Mouse (Mus musculus) small intestine, adult 2 months (tissue): ENCODE results near the gene Il16. TPM values are rescaled to one million over a fixed set of nuclear protein-coding genes. Genes with fewer than 3 reads are reported as not detected.

Experiments
- H3K27ac ChIP-seq: fragments of 200-500 bp; 2 replicates; pipeline ENCODE4 v1.5.1; 2012; ENCODE audit warnings: low read depth, low read length, control low read depth, inconsistent platforms; ENCODE audit not compliant: insufficient read depth
- H3K27me3 ChIP-seq: fragments of 200-500 bp; 2 replicates; pipeline ENCODE4 v1.6.1; 2012; ENCODE audit warnings: mild to moderate bottlenecking, moderate library complexity, low read length, inconsistent platforms; ENCODE audit not compliant: control insufficient read depth, insufficient read depth
- H3K36me3 ChIP-seq: fragments of 200-500 bp; 2 replicates; pipeline ENCODE4 v1.6.1; 2012; ENCODE audit warnings: mild to moderate bottlenecking, low read length, control low read depth, inconsistent platforms; ENCODE audit not compliant: control insufficient read depth, insufficient read depth
- H3K4me1 ChIP-seq: fragments of 200-500 bp; 2 replicates; pipeline ENCODE4 v1.6.1; 2012; ENCODE audit warnings: low read length, inconsistent platforms, mixed read lengths; ENCODE audit not compliant: control insufficient read depth, insufficient read depth, insufficient read length
- H3K4me3 ChIP-seq: fragments of 200-500 bp; 2 replicates; pipeline ENCODE4 v1.5.1; 2012; ENCODE audit warnings: low read depth, mild to moderate bottlenecking, control low read depth, inconsistent platforms, low read length, moderate library complexity
- CTCF ChIP-seq: fragments of 200-500 bp; IDR thresholded peaks from 2 replicates; pipeline ENCODE4 v1.5.1; 2012; ENCODE audit warnings: low read depth, mild to moderate bottlenecking, control low read depth, inconsistent platforms, low read length, moderate library complexity, mixed read lengths; ENCODE audit not compliant: insufficient replicate concordance, insufficient read length; ENCODE audit errors: extremely low read depth
- POLR2A ChIP-seq: fragments of 200-500 bp; IDR thresholded peaks from 2 replicates; pipeline ENCODE4 v1.6.1; 2012; ENCODE audit warnings: low read depth, mild to moderate bottlenecking, control low read depth, inconsistent platforms, low read length, moderate library complexity
- WGBS: fragments of 180-500 bp; shearing (Covaris S2); methylation state at CpG from one replicate; pipeline ENCODE4 v1.1.7; 2018; 5-methylcytosine and 5-hydroxymethylcytosine counted together
- polyA plus RNA-seq: library from polyadenylated mRNA; depleted of rRNA; stranded (reverse); fragments of >200 nt; gene quantifications from 2 replicates; pipeline ENCODE4 v1.2.3, GENCODE M21; 2012

Gene Il16
- polyA plus RNA-seq, 1 experiment: 6.3 TPM

- TF ChIP-seq CTCF (no peak), POLR2A (peak; percentile 69)
- peaks cover 9% of the 10 kb centered on the region for H3K4me1 ChIP-seq
- 67% methylated on average over 5 of the region's 5 CpGs for WGBS
- no peaks in the 10 kb centered on the region; the same call in 1 of the 2 replicates for H3K36me3 ChIP-seq
- H3K27me3 ChIP-seq: no peaks in the 10 kb centered on the region
- peak overlapping the region; percentile 94 for H3K27ac ChIP-seq
- H3K4me3 ChIP-seq: peak overlapping the region; percentile 57
Observed at GRCm38 (mm10) chr7:83654938-83655630, 90.4 kb downstream of the Il16 start.

GRCm38 (mm10) chr7:83654196-83654595 lies 91.3 kb downstream of the Il16 start:
- TF ChIP-seq POLR2A (no peak), CTCF (no peak)
- WGBS: 49% methylated on average over 2 of the region's 2 CpGs
- no peaks in the 10 kb centered on the region; the same call in 1 of the 2 replicates for H3K36me3 ChIP-seq
- H3K27me3 ChIP-seq: no peaks in the 10 kb centered on the region
- peak overlapping the region; percentile 36 for H3K4me3 ChIP-seq
- H3K27ac ChIP-seq: peak overlapping the region; percentile 65
- H3K4me1 ChIP-seq: peaks cover 9% of the 10 kb centered on the region

DNA sequence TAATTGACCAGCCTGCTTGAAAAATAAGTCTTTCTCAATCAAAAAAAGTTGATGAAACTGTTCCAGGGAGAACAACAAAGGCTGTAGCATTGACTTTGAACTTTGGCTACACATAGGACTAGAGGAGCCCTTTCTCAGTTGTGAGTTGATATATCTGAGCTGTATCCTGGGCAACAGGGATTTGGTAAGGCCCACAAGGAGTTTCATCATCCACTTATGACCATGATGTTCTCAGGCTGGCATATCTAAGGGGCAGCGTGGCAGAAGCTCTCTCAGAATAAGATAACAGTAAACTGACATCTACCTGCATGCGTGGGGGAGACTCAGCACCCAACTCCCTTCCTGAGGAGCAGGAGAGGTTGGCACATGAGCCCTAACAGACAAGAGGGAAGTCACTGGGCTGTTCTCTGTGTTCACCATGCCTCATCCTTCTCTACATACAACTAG lies 91.9 kb downstream of the Il16 start:
- TF ChIP-seq POLR2A (no peak), CTCF (no peak)
- Histone ChIP-seq H3K27me3 (no peaks in the 10 kb centered on the region), H3K4me3 (peak overlapping the region; percentile 25; the same call in 1 of the 2 replicates), H3K27ac (no peak overlapping the region), H3K36me3 (no peaks in the 10 kb centered on the region; the same call in 1 of the 2 replicates), H3K4me1 (peaks cover 4% of the 10 kb centered on the region)
- 75% methylated on average over 2 of the region's 2 CpGs for WGBS

DNA sequence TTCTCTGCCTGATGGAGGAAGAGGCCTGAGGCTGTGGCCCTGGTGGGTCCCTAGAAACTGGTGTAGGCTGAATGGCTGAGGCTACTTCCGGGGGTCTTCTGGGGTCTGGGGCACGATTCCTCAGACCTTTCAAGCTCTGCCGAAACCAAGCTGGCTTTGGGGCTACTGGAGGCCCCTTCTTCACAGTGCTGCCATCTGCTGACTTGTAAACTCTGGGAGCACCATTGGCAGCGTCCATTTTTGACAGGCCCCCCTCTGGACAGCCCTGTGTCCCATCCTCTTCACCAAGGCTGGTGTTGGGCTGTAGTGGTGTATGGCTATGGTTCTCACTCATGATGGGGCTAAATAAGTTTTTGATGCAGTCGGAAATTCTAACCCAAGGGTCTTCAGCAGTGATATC lies 93.0 kb downstream of the Il16 start:
- Histone ChIP-seq H3K27ac (0 out of 2 replicates have a peak overlapping the region, but pooled peaks have one; percentile 29), H3K36me3 (peaks cover 2% of the 10 kb centered on the region; the same call in 1 of the 2 replicates), H3K4me3 (peak overlapping the region; percentile 31), H3K4me1 (no peaks in the 10 kb centered on the region; the same call in 1 of the 2 replicates), H3K27me3 (no peaks in the 10 kb centered on the region)
- WGBS: 89% methylated on average over 5 of the region's 5 CpGs
- no peak for TF ChIP-seq CTCF
- TF ChIP-seq POLR2A: no peak

DNA sequence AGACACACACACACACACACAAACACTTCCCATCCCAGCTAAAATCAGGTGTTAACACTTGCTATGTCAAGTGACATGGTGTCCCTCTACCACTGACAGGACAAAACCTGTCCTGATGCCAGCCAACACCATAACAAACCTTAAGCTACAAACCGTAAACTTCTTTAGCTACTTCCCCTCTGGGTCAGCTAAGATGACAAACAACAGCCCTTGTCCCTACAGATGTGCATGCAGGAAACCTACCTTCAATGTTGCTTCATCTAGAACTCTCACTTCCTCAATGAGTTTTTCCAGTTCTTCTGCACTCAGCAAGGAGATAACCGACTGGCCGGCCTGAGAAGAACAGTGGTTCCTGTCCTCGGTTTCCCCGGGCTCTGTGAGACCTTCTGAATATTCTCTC lies 94.9 kb downstream of the Il16 start:
- WGBS: 84% methylated on average over 5 of the region's 5 CpGs
- no peak for TF ChIP-seq CTCF
- no peak for TF ChIP-seq POLR2A
- peak overlapping the region; percentile 48 for H3K27ac ChIP-seq

GRCm38 (mm10) chr7:83648807-83649206 lies 96.7 kb downstream of the Il16 start:
- Histone ChIP-seq H3K27ac (no peak overlapping the region), H3K4me1 (peaks cover 3% of the 10 kb centered on the region; the same call in 1 of the 2 replicates), H3K27me3 (no peaks in the 10 kb centered on the region), H3K4me3 (0 out of 2 replicates have a peak overlapping the region, but pooled peaks have one; percentile 9), H3K36me3 (peaks cover 11% of the 10 kb centered on the region; the same call in 1 of the 2 replicates)
- TF ChIP-seq POLR2A: no peak
- TF ChIP-seq CTCF: no peak
- WGBS: 77% methylated on average over 7 of the region's 7 CpGs

More for the DNA sequence above, 94.9 kb downstream of the Il16 start:
- Histone ChIP-seq H3K4me1 (peaks cover 3% of the 10 kb centered on the region; the same call in 1 of the 2 replicates), H3K4me3 (peak overlapping the region; percentile 19; the same call in 1 of the 2 replicates), H3K36me3 (peaks cover 5% of the 10 kb centered on the region; the same call in 1 of the 2 replicates), H3K27me3 (no peaks in the 10 kb centered on the region)

DNA sequence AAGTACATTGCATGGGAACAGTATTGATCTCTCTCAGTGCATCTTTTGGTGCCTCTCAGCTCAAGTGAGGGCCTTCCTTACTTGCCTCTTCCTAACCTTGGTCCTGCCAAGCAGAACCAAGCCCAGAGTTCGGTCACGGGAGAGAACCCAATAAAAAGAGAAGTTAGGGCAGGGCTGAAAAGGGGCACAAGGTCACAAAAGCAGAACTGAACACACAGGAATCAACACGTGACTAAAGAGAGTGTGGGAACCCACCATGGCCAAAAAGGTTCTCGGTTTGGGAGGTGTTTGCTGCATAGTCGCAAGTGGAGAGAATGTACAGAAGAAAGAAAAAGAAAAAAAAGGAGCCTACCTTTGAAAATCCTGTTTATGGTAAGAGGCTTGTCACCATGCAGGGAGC lies 100.0 kb downstream of the Il16 start:
- no peaks in the 10 kb centered on the region for H3K27me3 ChIP-seq
- no peak overlapping the region for H3K4me3 ChIP-seq
- H3K27ac ChIP-seq: no peak overlapping the region
- TF ChIP-seq POLR2A: no peak
- no peak for TF ChIP-seq CTCF
- H3K36me3 ChIP-seq: peaks cover 25% of the 10 kb centered on the region
- peaks cover 3% of the 10 kb centered on the region; the same call in 1 of the 2 replicates for H3K4me1 ChIP-seq
- WGBS: 65% methylated on average over 5 of the region's 5 CpGs
